Mouse (Mus musculus): ENCODE data around the gene Asphd1.

The Asphd1 gene

GRCm38 (mm10) chr7:126949403-126949792 lies at the start of gene Asphd1:
Asphd1 (minus strand) TSS chr7:126949582.
- no peak for DNase-seq (ENCODE audit: low spot score)

DNA sequence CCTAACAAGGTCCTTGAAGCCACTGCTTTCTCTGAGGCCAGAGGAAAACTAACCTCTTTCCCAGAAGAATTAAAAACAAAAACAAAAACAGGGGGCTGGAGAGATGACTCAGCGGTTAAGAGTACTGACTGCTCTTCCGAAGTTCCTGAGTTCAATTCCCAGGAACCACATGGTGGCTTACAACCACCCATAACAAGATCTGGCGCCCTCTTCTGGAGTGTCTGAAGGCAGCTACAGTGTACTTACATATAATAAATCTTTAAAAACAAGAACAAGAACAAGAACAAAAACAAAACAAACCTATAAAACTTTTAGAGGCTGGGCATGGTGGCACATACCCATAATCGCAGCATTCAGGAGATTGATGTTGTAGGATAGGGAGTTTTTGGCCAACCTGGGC lies 47.1 kb upstream of the Asphd1 start:
- no peak for DNase-seq (ENCODE audit: low spot score)

- no peak for DNase-seq (ENCODE audit: low spot score)
Measured at GRCm38 (mm10) chr7:126988816-126989215, 39.4 kb upstream of the Asphd1 start.

DNA sequence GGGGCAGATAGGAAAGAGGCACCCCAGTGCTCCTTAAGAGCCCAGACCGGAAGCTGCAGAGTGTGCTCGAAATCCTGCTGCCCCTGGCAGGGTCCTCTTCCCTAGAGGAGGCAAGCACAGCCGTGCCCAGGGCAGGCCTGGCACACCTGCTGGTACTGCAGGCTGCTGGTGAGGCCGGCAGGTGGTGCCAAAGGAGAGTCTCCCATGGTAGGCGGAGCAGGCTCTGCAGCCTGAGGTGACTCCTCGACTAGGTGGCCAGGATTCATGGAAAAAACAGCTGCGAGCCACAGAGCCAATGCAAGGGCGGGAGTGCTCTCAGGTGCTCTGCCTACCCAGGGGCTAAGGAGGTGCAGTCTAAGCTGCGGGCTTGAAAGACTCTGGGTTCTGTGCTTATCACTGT lies 36.9 kb upstream of the Asphd1 start:
- DNase-seq (ENCODE audit: low spot score) = peak; percentile 51

GRCm38 (mm10) chr7:126984667-126985444 lies 35.5 kb upstream of the Asphd1 start:
- no peak for DNase-seq (ENCODE audit: low spot score)

DNA sequence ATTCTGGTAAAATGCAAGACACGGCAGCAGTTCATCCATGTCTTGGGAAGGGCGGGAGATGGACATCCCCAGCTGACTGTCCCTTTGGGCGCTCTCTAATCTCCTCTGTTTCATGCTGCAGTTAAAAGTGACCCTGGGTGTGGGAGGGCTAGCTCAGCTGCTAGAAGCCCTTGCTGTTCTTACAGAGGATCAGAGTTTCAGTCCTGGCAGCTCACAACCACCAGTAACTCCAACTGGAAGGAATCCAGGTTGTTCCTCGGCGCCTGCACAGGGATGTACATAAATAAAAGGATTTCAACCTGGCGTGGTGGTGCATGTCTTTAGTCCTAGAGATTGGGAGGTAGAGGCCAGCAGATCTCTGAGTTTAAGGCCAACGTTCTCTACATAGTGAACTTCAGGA lies 33.7 kb upstream of the Asphd1 start:
- DNase-seq (ENCODE audit: low spot score) = no peak

DNA sequence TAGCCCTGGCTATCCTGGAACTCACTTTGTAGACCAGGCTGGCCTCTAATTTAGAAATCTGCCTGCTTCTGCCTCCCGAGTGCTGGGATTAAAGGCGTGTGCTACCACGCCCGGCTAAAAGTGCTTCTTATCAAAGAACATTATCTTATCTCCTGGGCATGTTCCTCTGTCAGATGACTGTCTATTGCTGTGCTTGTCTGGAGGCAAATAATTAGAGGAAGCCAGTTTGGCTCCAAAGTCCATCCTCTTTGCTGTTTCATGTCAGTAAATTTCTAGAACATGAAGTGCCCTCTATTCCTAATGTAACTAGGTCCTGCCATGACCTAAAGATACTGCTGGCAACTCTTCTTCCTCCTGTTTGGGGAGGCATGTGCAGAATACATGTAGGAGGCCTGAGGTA lies 32.7 kb upstream of the Asphd1 start:
- DNase-seq (ENCODE audit: low spot score) = no peak

- no peak for DNase-seq (ENCODE audit: low spot score)
Measured at GRCm38 (mm10) chr7:126981601-126982000, 32.2 kb upstream of the Asphd1 start.

DNA sequence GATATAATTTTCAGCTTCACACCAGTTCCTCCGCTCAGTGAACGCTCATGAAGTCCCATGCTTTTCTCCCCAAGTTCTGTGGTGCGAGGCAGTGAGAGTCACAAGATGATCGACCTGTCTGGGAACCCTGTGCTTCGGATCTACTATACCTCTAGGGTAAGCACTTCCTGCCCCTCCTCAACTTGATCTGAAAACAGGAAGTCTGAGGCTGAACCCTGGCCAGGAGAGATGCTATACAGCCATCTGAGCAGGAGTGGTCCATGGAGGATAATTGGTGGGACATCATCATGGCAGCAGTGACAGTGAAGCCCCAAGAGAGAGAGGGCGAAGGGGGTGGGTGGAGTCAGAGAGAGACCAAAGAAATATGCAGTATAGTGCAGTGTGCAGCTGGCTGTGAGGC lies 29.5 kb upstream of the Asphd1 start:
- no peak for DNase-seq (ENCODE audit: low spot score)

DNA sequence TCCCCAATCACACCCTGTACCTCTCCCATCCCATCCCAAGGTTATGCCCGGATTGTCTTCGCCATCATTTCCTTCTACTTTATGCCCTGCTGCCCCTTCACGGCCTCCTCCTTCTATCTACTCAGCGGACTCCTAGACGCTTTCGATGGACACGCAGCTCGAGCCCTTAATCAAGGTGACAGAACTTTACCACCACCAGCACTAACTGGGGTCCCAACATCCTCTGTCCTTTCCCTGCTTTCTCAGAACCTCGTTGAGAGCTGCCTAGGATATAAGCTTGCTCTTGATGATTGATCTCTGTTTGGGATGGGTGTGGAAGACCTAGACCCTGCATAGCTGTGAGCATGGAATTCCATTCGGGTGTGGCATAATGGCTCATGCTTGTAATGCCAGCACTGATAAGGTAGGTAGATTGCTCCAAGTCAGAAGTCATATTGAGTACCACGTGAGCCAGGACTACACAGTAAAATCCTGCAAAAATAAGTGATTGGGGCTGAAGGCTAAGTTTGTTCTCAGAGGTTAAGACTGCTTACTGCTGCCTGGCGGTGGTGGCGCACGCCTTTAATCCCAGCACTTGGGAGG lies 27.6 kb upstream of the Asphd1 start:
- DNase-seq (ENCODE audit: low spot score) = no peak

DNA sequence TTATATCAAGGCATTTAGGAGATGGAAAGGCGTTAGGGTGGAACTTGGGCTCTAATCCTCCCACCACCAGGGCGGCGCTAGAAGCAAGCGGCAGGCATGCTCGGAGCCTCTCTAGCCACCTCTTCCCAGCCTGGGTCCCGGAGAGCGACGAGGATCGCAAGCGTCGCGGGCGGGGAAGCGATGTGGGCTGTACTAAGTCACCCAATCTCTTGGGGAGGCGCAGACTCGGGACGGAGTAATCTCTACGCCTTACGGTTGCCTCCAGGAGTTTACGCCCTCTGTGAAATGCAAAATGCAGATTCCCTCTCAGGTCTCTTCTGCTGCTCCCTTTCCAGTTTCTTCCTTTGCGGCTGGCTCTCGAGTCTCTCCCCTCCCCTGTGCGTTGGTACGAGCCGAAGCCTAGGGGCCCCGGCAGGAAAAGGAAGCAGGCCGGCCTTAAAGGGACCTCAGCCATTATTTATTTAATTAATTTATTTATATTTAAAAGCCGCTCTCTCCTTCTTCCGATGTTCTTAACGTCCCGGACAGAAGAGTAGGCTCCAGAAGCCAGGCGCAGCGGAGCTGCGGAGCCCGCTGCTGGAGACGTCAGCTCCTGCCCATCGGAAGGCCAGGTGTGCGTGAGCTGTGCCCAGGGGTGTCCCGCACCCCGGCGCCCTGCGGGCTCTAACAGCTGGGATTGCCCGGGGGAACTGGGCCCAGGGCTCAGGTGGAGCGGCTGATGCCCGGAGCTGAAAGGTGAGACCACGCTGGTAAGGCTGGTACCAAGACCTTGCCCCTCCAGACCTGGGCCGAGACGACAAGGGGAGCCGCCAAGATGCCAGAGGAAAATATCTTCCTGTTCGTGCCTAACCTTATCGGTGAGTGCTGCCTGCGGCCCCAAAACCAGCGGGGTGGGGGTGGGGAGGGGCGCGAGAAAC lies 26.8 kb upstream of the Asphd1 start, which contains the start of gene Cdiptos:
Cdiptos (minus strand) TSS at position 149 of the 917 bp plus-strand sequence.
- DNase-seq (ENCODE audit: low spot score) = peak; percentile 95

DNA sequence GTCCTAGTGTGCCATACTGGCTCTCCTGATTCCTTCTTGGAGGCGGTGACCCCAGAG lies 26.3 kb upstream of the Asphd1 start, which contains the start of gene Cdipt:
Cdipt (plus strand) TSS at position 22 of the 57 bp plus-strand sequence.
- DNase-seq (ENCODE audit: low spot score) = no peak

DNA sequence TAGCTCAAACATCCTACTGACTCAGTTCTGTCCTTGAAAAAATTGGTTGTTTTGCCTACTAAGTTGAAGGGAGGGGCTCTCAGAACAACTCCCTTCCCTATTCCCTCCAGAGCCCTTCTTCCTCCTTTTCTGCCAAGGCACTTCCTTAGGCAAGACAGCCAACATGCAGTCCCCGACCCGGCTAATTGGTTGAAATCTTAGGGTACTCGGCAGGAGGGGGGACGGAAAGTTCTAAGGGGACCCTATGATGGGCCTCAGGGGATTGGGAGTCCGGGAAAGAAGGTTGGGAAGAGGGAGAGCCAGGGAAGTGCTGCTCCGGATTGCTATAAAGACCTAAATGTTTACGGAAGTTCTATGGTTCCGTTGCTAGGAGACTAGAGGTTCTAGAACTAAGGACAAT lies 26.1 kb upstream of the Asphd1 start:
- DNase-seq (ENCODE audit: low spot score) = peak; percentile 34

- no peak for DNase-seq (ENCODE audit: low spot score)
Measured at GRCm38 (mm10) chr7:126967361-126967760, 18.0 kb upstream of the Asphd1 start.

GRCm38 (mm10) chr7:126965568-126965967 lies 16.2 kb upstream of the Asphd1 start:
- no peak for DNase-seq (ENCODE audit: low spot score)

DNA sequence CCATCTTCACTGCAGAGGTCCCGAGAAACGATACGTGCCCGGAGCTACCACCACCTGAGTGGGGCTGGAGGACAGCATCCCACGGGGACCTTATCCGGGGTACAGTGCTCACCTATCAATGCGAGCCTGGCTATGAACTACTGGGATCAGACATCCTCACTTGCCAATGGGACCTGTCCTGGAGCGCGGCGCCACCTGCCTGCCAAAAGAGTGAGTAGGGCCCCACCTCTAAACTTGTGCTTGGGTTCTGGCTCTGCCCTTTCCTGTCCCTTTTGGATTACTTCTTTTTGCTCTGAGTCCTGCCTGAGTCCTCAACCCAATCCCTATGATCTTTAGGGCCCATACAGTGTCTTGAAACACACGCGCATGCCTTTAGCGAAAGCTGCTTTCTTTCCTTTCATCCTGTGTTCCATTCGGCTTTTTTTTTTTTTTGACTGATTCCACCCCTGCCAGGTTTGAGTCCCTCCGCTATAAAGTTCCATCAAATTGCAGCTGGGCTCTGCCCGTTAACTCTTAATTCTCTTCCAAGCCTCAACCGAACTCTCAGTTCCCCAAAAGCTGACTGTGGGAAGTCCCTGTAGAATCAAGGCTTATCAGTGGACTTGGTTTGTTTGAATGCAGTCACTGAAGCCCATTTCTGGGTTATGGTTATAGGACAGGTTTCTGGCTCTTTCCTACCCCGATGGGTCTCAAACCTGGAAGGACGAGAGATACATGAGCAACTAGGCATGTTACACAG lies 14.3 kb upstream of the Asphd1 start:
- DNase-seq (ENCODE audit: low spot score) = peak; percentile 52

DNA sequence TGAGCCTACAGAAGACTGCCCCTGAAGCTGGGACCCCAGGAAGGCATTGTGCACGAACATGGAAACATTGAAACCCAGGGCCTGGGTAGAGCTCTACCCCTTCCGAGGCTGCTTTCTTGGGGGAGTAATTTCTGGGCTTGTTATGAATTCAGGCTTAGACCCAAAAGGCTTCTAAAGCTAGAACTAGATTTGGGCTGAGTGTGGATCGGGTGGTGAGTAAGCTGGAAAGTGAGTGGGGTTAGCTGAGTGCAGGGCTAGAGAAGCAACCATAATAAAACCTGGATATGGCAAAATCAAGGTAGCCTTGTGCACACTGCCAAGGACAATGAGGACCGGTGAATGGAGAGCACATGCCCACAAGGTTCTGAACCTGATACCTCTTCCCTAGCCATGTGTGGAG lies 12.6 kb upstream of the Asphd1 start:
- no peak for DNase-seq (ENCODE audit: low spot score)

GRCm38 (mm10) chr7:126961095-126961494 lies 11.7 kb upstream of the Asphd1 start:
- no peak for DNase-seq (ENCODE audit: low spot score)

DNA sequence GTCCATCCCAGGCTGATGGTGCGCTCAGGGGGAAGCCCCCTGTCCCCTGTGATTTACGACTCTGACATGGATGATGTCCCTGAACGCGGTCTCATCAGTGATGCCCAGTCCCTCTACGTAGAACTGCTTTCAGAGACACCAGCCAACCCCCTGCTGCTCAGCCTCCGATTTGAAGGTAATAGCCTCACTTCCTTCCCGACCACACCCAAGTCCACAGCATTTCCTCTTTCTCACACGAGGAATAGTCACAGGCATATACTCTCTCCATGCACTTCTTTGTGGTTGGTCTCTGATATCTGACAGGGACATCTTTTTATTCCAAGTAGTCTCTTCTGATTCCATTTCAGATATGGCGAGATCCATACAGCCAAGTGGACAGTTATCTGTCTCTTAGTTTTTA lies 10.4 kb upstream of the Asphd1 start:
- DNase-seq (ENCODE audit: low spot score) = no peak

DNA sequence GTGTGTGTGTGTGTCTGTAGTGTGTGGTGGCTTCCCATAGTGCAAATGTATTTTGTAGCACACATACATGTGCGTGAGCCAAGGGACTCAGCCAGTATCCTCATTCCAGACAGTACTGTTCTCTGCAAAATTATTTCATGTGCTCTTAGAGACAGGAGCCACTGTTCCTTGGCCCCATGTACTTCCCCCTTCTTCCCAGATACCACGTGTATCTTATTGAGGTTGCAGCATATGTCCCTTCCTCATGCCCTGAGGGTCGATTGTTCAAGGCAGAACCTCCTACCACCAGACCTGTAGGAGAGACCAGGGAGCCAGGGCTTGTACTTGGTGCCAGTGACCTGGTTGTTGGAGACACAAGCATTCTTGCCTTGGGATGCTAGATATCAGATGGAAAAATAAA lies 5.7 kb upstream of the Asphd1 start:
- DNase-seq (ENCODE audit: low spot score) = no peak

DNA sequence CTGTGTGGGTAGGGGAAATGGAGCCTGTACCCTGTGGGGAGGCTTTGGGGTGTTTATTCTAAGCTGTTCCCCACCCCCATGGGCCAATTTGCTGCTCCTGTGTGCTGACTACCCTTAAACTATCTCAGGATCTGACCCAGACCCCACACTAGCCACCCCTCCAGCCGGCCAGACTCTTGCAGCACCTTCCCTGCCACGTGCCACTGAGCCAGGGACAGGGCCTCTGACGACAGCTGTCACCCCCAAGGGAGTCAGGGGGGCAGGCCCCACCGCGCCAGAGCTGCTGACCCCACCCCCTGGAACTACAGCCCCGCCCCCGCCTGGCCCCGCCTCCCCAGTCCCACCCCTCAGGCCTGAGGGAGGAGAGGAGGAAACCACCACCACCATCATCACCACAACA lies 3.3 kb upstream of the Asphd1 start:
- no peak for DNase-seq (ENCODE audit: low spot score)

- DNase-seq (ENCODE audit: low spot score) = no peak
Measured at GRCm38 (mm10) chr7:126951741-126952140, 2.4 kb upstream of the Asphd1 start.

Measured in ovary, postnatal 36 days (tissue).